Mouse (Mus musculus): ENCODE results near the gene Anks1. TPM values are rescaled to one million over a fixed set of nuclear protein-coding genes. Genes with fewer than 3 reads are reported as not detected.
A peak's percentile ranks its signal among the peaks of the same experiment; 100 is the strongest.

Gene Anks1
- polyA plus RNA-seq, 1 experiment from 2014 or later, result 14.2 TPM

GRCm38 (mm10) chr17:28080817-28081165 is 171.7 kb downstream of the Anks1 start:
- peak overlapping the region; percentile 64; the same call in 1 of the 2 replicates for H3K4me3 ChIP-seq (ENCODE audit: low read length)
- 19% methylated on average over 9 of the region's 9 CpGs for WGBS
- H3K4me2 ChIP-seq (replicated peaks; ENCODE audit: low read depth, low read length), result peak overlapping the region; percentile 100
- no peaks in the 10 kb centered on the region; the same call in 1 of the 2 replicates for H3K9me3 ChIP-seq (ENCODE audit: control insufficient read depth, low read length)
- peaks cover 6% of the 10 kb centered on the region; the same call in 1 of the 2 replicates for H3K4me1 ChIP-seq (ENCODE audit: control insufficient read depth, insufficient read depth, low read length)
- H3K27ac ChIP-seq (ENCODE audit: low read depth, low read length), result no peak overlapping the region
- no peaks in the 10 kb centered on the region for H3K36me3 ChIP-seq (ENCODE audit: control insufficient read depth, insufficient read depth, low read length)
- no peak overlapping the region for H3K9ac ChIP-seq (ENCODE audit: low read depth, low read length)
- H3K27me3 ChIP-seq (ENCODE audit: control insufficient read depth, insufficient read depth, low read length), result no peaks in the 10 kb centered on the region
- no peak; the same call in 1 of the 2 replicates for ATAC-seq (ENCODE audit: low FRiP score, low TSS enrichment)

DNA sequence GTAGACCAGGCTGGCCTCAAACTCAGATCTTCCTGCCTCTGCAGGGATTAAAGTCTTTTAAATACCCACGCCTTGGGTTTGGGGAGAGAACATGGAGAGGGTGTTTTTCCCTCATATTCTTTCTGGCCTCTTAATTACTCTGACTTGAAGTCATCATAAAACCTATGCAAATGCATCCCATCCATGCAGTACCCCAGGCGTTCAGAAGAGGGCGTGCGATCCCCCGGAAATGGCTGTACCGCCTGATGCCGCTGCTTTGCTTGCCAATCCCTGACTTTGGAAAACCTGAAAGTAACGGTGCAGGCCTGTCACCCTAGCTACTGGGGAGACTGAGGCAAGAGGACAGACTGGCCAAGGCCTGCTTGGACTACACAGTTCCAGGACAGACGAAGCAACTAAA is 172.3 kb downstream of the Anks1 start:
- ATAC-seq (ENCODE audit: low FRiP score, low TSS enrichment), result no peak
- Histone ChIP-seq H3K4me3 (ENCODE audit: low read length) (no peak overlapping the region), H3K4me1 (ENCODE audit: control insufficient read depth, insufficient read depth, low read length) (peaks cover 6% of the 10 kb centered on the region; the same call in 1 of the 2 replicates), H3K9me3 (ENCODE audit: control insufficient read depth, low read length) (no peaks in the 10 kb centered on the region; the same call in 1 of the 2 replicates), H3K9ac (ENCODE audit: low read depth, low read length) (no peak overlapping the region), H3K36me3 (ENCODE audit: control insufficient read depth, insufficient read depth, low read length) (no peaks in the 10 kb centered on the region), H3K27ac (ENCODE audit: low read depth, low read length) (no peak overlapping the region), H3K27me3 (ENCODE audit: control insufficient read depth, insufficient read depth, low read length) (no peaks in the 10 kb centered on the region), H3K4me2 (replicated peaks; ENCODE audit: low read depth, low read length) (no peak overlapping the region)
- 58% methylated on average over 9 of the region's 9 CpGs for WGBS

GRCm38 (mm10) chr17:28081856-28082255 is 172.8 kb downstream of the Anks1 start:
- Histone ChIP-seq H3K9me3 (ENCODE audit: control insufficient read depth, low read length) (no peaks in the 10 kb centered on the region), H3K27me3 (ENCODE audit: control insufficient read depth, insufficient read depth, low read length) (no peaks in the 10 kb centered on the region), H3K9ac (ENCODE audit: low read depth, low read length) (no peak overlapping the region), H3K36me3 (ENCODE audit: control insufficient read depth, insufficient read depth, low read length) (no peaks in the 10 kb centered on the region), H3K27ac (ENCODE audit: low read depth, low read length) (no peak overlapping the region), H3K4me1 (ENCODE audit: control insufficient read depth, insufficient read depth, low read length) (peaks cover 6% of the 10 kb centered on the region; the same call in 1 of the 2 replicates), H3K4me3 (ENCODE audit: low read length) (no peak overlapping the region), H3K4me2 (replicated peaks; ENCODE audit: low read depth, low read length) (no peak overlapping the region)
- WGBS, result 92% methylated on average over 7 of the region's 7 CpGs
- ATAC-seq (ENCODE audit: low FRiP score, low TSS enrichment), result no peak

DNA sequence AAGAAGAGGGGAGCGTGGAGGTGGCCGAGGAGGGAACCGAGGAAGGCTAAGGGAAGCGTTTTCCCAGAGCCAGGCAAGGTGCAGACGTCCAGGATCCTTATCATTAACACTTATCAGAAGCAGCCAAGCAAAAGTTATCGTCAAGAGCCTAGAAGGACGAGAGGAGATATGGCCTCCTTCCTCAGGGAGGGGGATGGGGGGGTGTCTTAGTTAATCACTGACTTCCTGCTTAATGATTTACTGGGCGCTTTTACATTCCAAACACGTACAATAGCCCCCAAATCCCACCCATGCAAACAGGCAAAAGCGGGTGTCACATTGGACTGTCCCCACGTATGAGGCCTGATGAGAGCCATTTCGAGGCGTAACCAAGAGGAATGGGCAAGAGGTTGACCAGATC is 173.8 kb downstream of the Anks1 start:
- H3K27me3 ChIP-seq (ENCODE audit: control insufficient read depth, insufficient read depth, low read length), result no peaks in the 10 kb centered on the region
- H3K4me2 ChIP-seq (replicated peaks; ENCODE audit: low read depth, low read length), result no peak overlapping the region
- no peak for ATAC-seq (ENCODE audit: low FRiP score, low TSS enrichment)
- H3K9ac ChIP-seq (ENCODE audit: low read depth, low read length), result no peak overlapping the region
- peaks cover 6% of the 10 kb centered on the region; the same call in 1 of the 2 replicates for H3K4me1 ChIP-seq (ENCODE audit: control insufficient read depth, insufficient read depth, low read length)
- H3K27ac ChIP-seq (ENCODE audit: low read depth, low read length), result peak overlapping the region; percentile 31; the same call in 1 of the 2 replicates
- WGBS, result 55% methylated on average over 13 of the region's 13 CpGs
- no peak overlapping the region for H3K4me3 ChIP-seq (ENCODE audit: low read length)
- no peaks in the 10 kb centered on the region for H3K36me3 ChIP-seq (ENCODE audit: control insufficient read depth, insufficient read depth, low read length)
- H3K9me3 ChIP-seq (ENCODE audit: control insufficient read depth, low read length), result no peaks in the 10 kb centered on the region

- ATAC-seq (ENCODE audit: low FRiP score, low TSS enrichment), result no peak
- Histone ChIP-seq H3K9ac (ENCODE audit: low read depth, low read length) (no peak overlapping the region), H3K4me1 (ENCODE audit: control insufficient read depth, insufficient read depth, low read length) (peaks cover 1% of the 10 kb centered on the region; the same call in 1 of the 2 replicates), H3K4me2 (replicated peaks; ENCODE audit: low read depth, low read length) (no peak overlapping the region), H3K27ac (ENCODE audit: low read depth, low read length) (no peak overlapping the region), H3K27me3 (ENCODE audit: control insufficient read depth, insufficient read depth, low read length) (no peaks in the 10 kb centered on the region), H3K36me3 (ENCODE audit: control insufficient read depth, insufficient read depth, low read length) (no peaks in the 10 kb centered on the region), H3K4me3 (ENCODE audit: low read length) (no peak overlapping the region), H3K9me3 (ENCODE audit: control insufficient read depth, low read length) (no peaks in the 10 kb centered on the region)
- WGBS, result 22% methylated on average over 22 of the region's 22 CpGs
Measured at GRCm38 (mm10) chr17:28084395-28084905, 175.3 kb downstream of the Anks1 start.

- H3K9me3 ChIP-seq (ENCODE audit: control insufficient read depth, low read length), result no peaks in the 10 kb centered on the region
- no peaks in the 10 kb centered on the region for H3K36me3 ChIP-seq (ENCODE audit: control insufficient read depth, insufficient read depth, low read length)
- H3K9ac ChIP-seq (ENCODE audit: low read depth, low read length), result peak overlapping the region; percentile 42; the same call in 1 of the 2 replicates
- peak overlapping the region; percentile 39 for H3K4me2 ChIP-seq (replicated peaks; ENCODE audit: low read depth, low read length)
- H3K27ac ChIP-seq (ENCODE audit: low read depth, low read length), result no peak overlapping the region
- WGBS, result under 1% methylated on average over 16 of the region's 16 CpGs
- peak; percentile 20; the same call in 1 of the 2 replicates for ATAC-seq (ENCODE audit: low FRiP score, low TSS enrichment)
- H3K27me3 ChIP-seq (ENCODE audit: control insufficient read depth, insufficient read depth, low read length), result no peaks in the 10 kb centered on the region
- H3K4me3 ChIP-seq (ENCODE audit: low read length), result peak overlapping the region; percentile 12; the same call in 1 of the 2 replicates
- no peaks in the 10 kb centered on the region; the same call in 1 of the 2 replicates for H3K4me1 ChIP-seq (ENCODE audit: control insufficient read depth, insufficient read depth, low read length)
Measured at GRCm38 (mm10) chr17:28084964-28085363, 175.9 kb downstream of the Anks1 start.

GRCm38 (mm10) chr17:28087430-28087829 is 178.3 kb downstream of the Anks1 start:
- Histone ChIP-seq H3K9ac (ENCODE audit: low read depth, low read length) (no peak overlapping the region), H3K4me1 (ENCODE audit: control insufficient read depth, insufficient read depth, low read length) (no peaks in the 10 kb centered on the region; the same call in 1 of the 2 replicates), H3K4me3 (ENCODE audit: low read length) (no peak overlapping the region), H3K36me3 (ENCODE audit: control insufficient read depth, insufficient read depth, low read length) (no peaks in the 10 kb centered on the region), H3K9me3 (ENCODE audit: control insufficient read depth, low read length) (peaks cover 4% of the 10 kb centered on the region; the same call in 1 of the 2 replicates), H3K4me2 (replicated peaks; ENCODE audit: low read depth, low read length) (no peak overlapping the region), H3K27ac (ENCODE audit: low read depth, low read length) (no peak overlapping the region), H3K27me3 (ENCODE audit: control insufficient read depth, insufficient read depth, low read length) (no peaks in the 10 kb centered on the region)
- no peak for ATAC-seq (ENCODE audit: low FRiP score, low TSS enrichment)
- WGBS, result 35% methylated on average over 5 of the region's 5 CpGs

GRCm38 (mm10) chr17:28088718-28089117 is 179.6 kb downstream of the Anks1 start:
- Histone ChIP-seq H3K9me3 (ENCODE audit: control insufficient read depth, low read length) (peaks cover 5% of the 10 kb centered on the region; the same call in 1 of the 2 replicates), H3K4me1 (ENCODE audit: control insufficient read depth, insufficient read depth, low read length) (no peaks in the 10 kb centered on the region; the same call in 1 of the 2 replicates), H3K4me3 (ENCODE audit: low read length) (no peak overlapping the region), H3K4me2 (replicated peaks; ENCODE audit: low read depth, low read length) (no peak overlapping the region), H3K27ac (ENCODE audit: low read depth, low read length) (no peak overlapping the region), H3K9ac (ENCODE audit: low read depth, low read length) (no peak overlapping the region), H3K27me3 (ENCODE audit: control insufficient read depth, insufficient read depth, low read length) (no peaks in the 10 kb centered on the region), H3K36me3 (ENCODE audit: control insufficient read depth, insufficient read depth, low read length) (no peaks in the 10 kb centered on the region)
- ATAC-seq (ENCODE audit: low FRiP score, low TSS enrichment), result no peak
- 97% methylated on average over 6 of the region's 6 CpGs for WGBS

GRCm38 (mm10) chr17:28092297-28092696 is 183.2 kb downstream of the Anks1 start:
- Histone ChIP-seq H3K4me1 (ENCODE audit: control insufficient read depth, insufficient read depth, low read length) (no peaks in the 10 kb centered on the region), H3K36me3 (ENCODE audit: control insufficient read depth, insufficient read depth, low read length) (no peaks in the 10 kb centered on the region), H3K27ac (ENCODE audit: low read depth, low read length) (no peak overlapping the region), H3K9ac (ENCODE audit: low read depth, low read length) (no peak overlapping the region), H3K4me2 (replicated peaks; ENCODE audit: low read depth, low read length) (no peak overlapping the region), H3K4me3 (ENCODE audit: low read length) (no peak overlapping the region), H3K9me3 (ENCODE audit: control insufficient read depth, low read length) (peaks cover 8% of the 10 kb centered on the region; the same call in 1 of the 2 replicates), H3K27me3 (ENCODE audit: control insufficient read depth, insufficient read depth, low read length) (no peaks in the 10 kb centered on the region)
- 87% methylated on average over 2 of the region's 2 CpGs for WGBS
- ATAC-seq (ENCODE audit: low FRiP score, low TSS enrichment), result no peak
